Mouse (Mus musculus): Measurements from ENCODE around the gene Fancg.
A peak's percentile ranks its signal among the peaks of the same experiment; 100 is the strongest.
"Not testable (repeated sequence)": the region's sequence is repeated elsewhere in the genome, so short reads cannot be mapped to it uniquely, and the experiment has no call there.

Fancg gene

GRCm38 (mm10) chr4:42998022-42998421, 12.3 kb downstream of the Fancg start:
- DNase-seq, result no peak

GRCm38 (mm10) chr4:42988296-42988695, 22.0 kb downstream of the Fancg start:
- no peak for DNase-seq

GRCm38 (mm10) chr4:42980467-42980866, 29.8 kb downstream of the Fancg start:
- DNase-seq, result not testable (repeated sequence)

DNA sequence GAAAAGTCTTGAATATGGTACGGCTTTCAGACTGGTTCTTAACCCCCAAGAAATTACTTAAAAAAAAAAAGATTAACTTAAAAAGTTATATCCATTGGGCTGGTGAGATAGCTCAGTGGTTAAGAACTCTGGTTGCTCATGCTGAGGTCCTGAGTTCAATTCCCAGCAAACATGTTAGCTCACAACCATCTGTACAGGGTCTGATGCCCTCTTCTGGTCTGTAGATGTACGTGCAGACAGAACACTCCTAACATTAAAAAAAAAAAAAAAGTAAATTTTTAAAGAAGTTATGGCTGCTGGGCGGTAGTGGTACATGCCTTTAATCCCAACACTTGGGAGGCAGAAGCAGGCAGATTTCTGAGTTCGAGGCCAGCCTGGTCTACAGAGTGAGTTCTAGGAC, 32.2 kb downstream of the Fancg start:
- DNase-seq, result no peak

DNA sequence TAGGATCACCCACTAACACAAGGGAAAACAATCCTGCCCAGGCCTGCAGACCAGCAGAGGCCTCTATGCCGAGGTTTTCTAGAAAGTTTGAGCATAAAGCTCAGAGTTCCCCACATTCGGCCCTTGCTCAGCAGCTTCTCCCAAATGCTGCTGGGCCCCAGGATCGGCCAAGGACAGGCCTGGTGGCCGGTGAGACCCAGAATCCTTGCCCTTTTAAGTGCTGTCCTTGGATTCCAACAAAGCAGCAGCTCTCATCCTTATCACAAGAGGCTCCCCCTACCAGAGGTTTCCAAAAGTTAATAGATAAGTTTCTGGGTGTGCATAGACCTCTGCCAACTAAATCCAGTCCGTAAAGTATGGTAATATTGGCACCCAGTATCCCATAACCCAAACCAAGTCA, 36.4 kb downstream of the Fancg start:
- no peak for DNase-seq

- DNase-seq, result no peak
These were observed 37.4 kb downstream of the Fancg start for GRCm38 (mm10) chr4:42972952-42973351.

GRCm38 (mm10) chr4:42969304-42969703, 41.0 kb downstream of the Fancg start, which contains the start of gene 1700022I11Rik:
Gene 1700022I11Rik (plus strand): TSS chr4:42969604.
- no peak for DNase-seq

GRCm38 (mm10) chr4:42965039-42965719, 45.1 kb downstream of the Fancg start:
- DNase-seq, result peak; percentile 52

DNA sequence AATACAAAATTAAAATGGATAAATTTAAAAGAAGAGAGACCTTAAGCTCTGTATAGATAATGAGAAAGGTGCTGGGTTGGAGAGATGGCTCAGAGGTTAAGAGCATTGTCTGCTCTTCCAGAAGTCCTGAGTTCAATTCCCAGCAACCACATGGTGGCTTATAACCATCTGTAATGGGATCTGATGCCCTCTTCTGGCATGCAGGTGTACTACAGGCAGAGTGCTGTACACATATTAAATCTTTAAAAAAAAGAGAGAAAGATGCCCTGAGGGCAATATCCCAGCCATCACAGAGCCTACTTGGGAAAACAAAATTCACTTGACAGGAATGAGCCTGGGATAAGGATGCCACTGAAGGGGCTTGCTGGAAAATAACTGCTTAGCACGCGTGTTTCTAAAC, 46.8 kb downstream of the Fancg start:
- no peak for DNase-seq

DNA sequence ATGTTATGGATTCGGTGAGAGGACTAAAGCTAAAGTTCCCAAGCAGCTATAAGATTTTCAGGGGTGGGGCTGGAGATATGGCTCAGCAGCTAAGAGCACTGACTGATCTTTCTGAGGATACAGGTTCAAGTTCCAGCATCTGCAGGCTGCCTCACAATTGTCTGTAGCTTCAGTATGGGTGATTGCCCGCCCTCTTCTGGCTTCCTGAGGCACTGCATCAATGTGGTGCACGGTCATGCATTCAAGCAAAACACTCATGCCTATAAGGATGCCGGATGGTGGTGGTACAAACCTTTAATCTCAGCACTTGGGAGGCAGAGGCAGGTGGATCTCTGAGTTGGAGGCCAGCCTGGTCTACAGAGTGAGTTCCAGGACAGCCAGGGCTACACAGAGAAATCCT, 48.7 kb downstream of the Fancg start:
- DNase-seq, result peak; percentile 73

GRCm38 (mm10) chr4:42959382-42959781, 50.9 kb downstream of the Fancg start:
- no peak for DNase-seq

- DNase-seq, result no peak
These were observed 51.4 kb downstream of the Fancg start for GRCm38 (mm10) chr4:42958942-42959341.

DNA sequence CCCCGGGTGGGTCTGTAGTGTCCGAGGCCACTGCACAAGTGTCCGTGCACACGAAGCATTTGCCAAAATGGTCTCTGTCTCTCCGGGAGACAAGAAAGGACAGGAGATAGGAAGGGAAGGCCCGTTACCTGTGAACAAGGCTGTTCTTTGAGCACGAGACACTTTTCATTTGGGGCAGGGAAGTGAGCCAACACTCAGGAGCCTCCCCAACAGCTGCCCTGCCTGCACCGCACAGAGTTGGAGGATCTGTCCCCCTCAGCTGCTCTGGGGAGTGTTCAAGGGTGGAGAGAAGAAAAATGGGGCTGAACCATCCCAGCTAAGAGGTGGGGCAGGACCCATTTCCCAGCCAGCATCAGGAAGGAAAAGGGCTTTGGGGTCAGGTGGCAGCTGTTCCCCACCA, 52.3 kb downstream of the Fancg start:
- DNase-seq, result no peak

DNA sequence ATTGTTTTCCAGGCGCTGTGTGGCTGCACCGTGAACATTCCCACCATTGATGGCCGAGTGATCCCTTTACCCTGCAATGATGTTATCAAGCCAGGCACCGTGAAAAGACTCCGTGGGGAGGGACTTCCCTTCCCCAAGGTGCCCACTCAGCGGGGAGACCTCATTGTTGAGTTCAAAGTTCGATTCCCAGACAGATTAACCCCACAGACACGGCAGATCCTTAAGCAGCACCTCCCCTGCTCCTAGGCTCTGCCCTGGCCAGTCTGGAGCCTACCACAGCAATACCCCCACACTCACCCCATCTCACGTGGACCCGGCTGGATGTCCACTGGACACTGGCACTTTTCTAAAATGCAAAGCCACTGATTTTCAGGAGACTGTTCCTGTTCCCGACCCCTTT, 53.0 kb downstream of the Fancg start:
- peak; percentile 74 for DNase-seq

DNA sequence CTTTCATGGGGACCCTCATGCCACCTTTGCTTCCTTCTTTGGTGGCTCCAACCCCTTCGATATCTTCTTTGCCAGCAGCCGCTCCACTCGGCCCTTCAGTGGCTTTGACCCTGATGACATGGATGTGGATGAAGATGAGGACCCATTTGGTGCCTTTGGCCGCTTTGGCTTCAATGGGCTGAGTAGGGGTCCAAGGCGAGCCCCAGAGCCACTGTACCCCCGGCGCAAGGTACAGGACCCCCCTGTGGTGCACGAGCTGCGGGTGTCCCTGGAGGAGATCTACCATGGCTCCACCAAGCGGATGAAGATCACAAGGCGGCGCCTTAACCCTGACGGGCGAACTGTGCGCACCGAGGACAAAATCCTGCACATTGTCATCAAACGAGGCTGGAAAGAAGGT, 53.7 kb downstream of the Fancg start:
- DNase-seq, result no peak

GRCm38 (mm10) chr4:42955200-42955599, 55.1 kb downstream of the Fancg start:
- no peak for DNase-seq

GRCm38 (mm10) chr4:42954297-42954696, 56.0 kb downstream of the Fancg start:
- peak; percentile 74 for DNase-seq

GRCm38 (mm10) chr4:42953435-42954094, 56.7 kb downstream of the Fancg start:
- no peak for DNase-seq

DNA sequence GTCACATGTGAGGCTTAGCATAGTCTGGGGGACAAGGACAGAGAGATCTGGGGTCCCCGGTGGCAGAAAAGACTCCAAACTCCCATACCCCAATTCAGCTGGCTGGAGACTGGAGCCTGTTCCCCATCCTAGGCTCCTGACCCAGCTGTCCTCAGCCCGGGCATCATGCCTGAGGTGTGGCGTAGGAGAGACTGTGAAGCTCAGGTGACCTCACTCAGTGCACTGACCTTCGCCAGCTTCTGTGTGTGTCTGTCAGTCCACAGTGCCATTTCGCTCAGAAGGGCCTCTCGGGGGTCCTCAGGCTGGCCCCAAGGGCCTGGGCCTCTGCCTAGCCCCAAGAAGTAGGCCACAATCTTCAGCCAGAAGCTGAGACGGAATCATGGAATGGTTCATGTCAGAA, 57.7 kb downstream of the Fancg start:
- no peak for DNase-seq
